Mouse (Mus musculus) myocyte (in vitro differentiated cells): Measurements from ENCODE around the gene Zc3hav1l. TPM values are rescaled to one million over a fixed set of nuclear protein-coding genes. Genes with fewer than 3 reads are reported as not detected.

ENCODE experiments used
- H3K27me3 ChIP-seq: one replicate; pipeline ENCODE4 v1.6.1; 2011; ENCODE audit not compliant: control insufficient read depth, insufficient read depth, insufficient read length
- H3K36me3 ChIP-seq: one replicate; pipeline ENCODE4 v1.6.1; 2011; ENCODE audit not compliant: control insufficient read depth, insufficient read depth
- H3K4me2 ChIP-seq: one replicate; pipeline ENCODE4 v1.6.1; 2011; ENCODE audit warnings: low read depth, control low read depth
- H3K4me3 ChIP-seq: one replicate; pipeline ENCODE4 v1.5.1; 2011; ENCODE audit warnings: mild to moderate bottlenecking, control low read depth, moderate library complexity
- H3K79me2 ChIP-seq: one replicate; pipeline ENCODE4 v1.6.1; 2011; ENCODE audit not compliant: control insufficient read depth, insufficient read depth
- H3ac ChIP-seq: one replicate; pipeline ENCODE4 v1.6.1; 2011; ENCODE audit not compliant: control insufficient read depth, insufficient read length
- CEBPB ChIP-seq: IDR thresholded peaks from 2 replicates; pipeline ENCODE4 v1.6.1; 2011; ENCODE audit warnings: mild to moderate bottlenecking, moderate library complexity; ENCODE audit not compliant: poor library complexity, insufficient read depth, severe bottlenecking
- E2F4 ChIP-seq: IDR thresholded peaks from one replicate; pipeline ENCODE4 v1.6.1; 2011; ENCODE audit warnings: mild to moderate bottlenecking, control low read depth, moderate library complexity; ENCODE audit not compliant: insufficient read depth
- MAX ChIP-seq: IDR thresholded peaks from one replicate; pipeline ENCODE4 v1.6.1; 2011; ENCODE audit warnings: low read depth, mild to moderate bottlenecking, control low read depth
- MYOD1 ChIP-seq, 3 experiments: IDR thresholded peaks; one replicate each; pipeline ENCODE4 v1.6.1; 2011; ENCODE audit warnings: control low read depth in 2 of 3, low read depth in 2 of 3, mild to moderate bottlenecking in 2 of 3, moderate library complexity in 1 of 3; ENCODE audit not compliant: insufficient read length in 2 of 3, control insufficient read depth in 1 of 3
- MYOG ChIP-seq, 3 experiments: IDR thresholded peaks; one replicate each; pipeline ENCODE4 v1.6.1; 2011; ENCODE audit warnings: control low read depth in 2 of 3, low read depth in 2 of 3, mild to moderate bottlenecking in 2 of 3; ENCODE audit not compliant: insufficient read length in 2 of 3, control insufficient read depth in 1 of 3, insufficient read depth in 1 of 3
- POLR2A ChIP-seq: IDR thresholded peaks from one replicate; pipeline ENCODE4 v1.6.1; 2011; ENCODE audit warnings: low read depth, mild to moderate bottlenecking, control low read depth, moderate library complexity; ENCODE audit not compliant: insufficient read length
- POLR2AphosphoS2 ChIP-seq: IDR thresholded peaks from one replicate; pipeline ENCODE4 v1.6.1; 2011; ENCODE audit warnings: low read depth, control low read depth; ENCODE audit not compliant: insufficient read length
- REST ChIP-seq: IDR thresholded peaks from one replicate; pipeline ENCODE4 v1.6.1; 2011; ENCODE audit warnings: mild to moderate bottlenecking, control low read depth, moderate library complexity; ENCODE audit not compliant: insufficient read depth, insufficient read length
- SRF ChIP-seq: IDR thresholded peaks from one replicate; pipeline ENCODE4 v1.6.1; 2011; ENCODE audit warnings: low read depth; ENCODE audit not compliant: control insufficient read depth, insufficient read length
- TCF12 ChIP-seq: IDR thresholded peaks from one replicate; pipeline ENCODE4 v1.6.1; 2011; ENCODE audit warnings: mild to moderate bottlenecking, control low read depth; ENCODE audit not compliant: poor library complexity, insufficient read depth, severe bottlenecking
- TCF3 ChIP-seq: IDR thresholded peaks from one replicate; pipeline ENCODE4 v1.6.1; 2011; ENCODE audit warnings: low read depth, control low read depth; ENCODE audit not compliant: insufficient read length
- USF1 ChIP-seq: IDR thresholded peaks from one replicate; pipeline ENCODE4 v1.6.1; 2011; ENCODE audit warnings: low read depth, mild to moderate bottlenecking, control low read depth, moderate library complexity
- polyA plus RNA-seq: library from polyadenylated mRNA; unstranded; fragments of >200 nt; fragmentation: generic; extraction: Trizol; gene quantifications from one replicate; pipeline ENCODE4 v1.2.1, GENCODE M21; 2012; ENCODE audit warnings: missing spikeins

Gene Zc3hav1l
- polyA plus RNA-seq = 0.92 TPM

DNA sequence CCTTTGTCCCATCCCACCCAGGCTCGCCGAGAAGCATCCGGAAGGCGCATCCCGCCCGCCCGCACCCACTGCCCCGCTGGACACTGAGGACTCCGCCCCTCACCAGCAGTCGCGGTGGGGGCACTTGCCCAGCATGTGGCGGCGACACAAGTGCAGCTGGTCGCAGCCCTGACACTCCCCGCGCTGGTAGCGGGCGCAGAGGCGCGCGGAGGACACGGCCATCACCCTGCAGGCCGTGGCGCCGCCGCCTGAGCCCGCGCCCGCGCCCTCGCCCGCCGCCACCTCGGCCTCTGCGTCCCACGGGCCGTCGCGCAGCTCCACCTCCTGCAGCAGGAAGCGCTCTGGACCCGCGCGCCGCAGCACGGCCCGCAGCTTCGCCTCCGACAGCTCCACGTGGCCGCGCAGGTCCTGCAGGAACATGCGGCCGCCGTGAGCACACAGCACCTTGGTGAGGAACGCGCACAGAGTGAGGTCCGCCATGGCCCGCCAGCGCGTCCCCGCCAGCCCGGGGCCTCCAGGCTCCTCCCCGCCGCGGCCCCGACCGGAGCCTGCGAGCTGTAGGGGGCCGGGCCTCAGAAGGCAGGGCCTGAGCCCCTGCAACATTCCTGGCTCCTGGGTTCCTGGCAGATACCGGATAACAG lies at the start of gene Zc3hav1l:
Gene Zc3hav1l (minus strand): TSS at position 499 of the 641 bp plus-strand sequence.
- peak within 1 kb of the TSS; percentile 76 for H3K4me2 ChIP-seq
- no peaks in the 10 kb centered on the region for H3K79me2 ChIP-seq
- TF ChIP-seq MAX (no peak), POLR2A (peak; percentile 91), USF1 (no peak), POLR2AphosphoS2 (peak; percentile 73), E2F4 (no peak), REST (no peak), MYOD1 (IDR thresholded peaks at IDR 0.05; ENCODE audit: control insufficient read depth in 1 of 3, insufficient read length in 2 of 3, low read depth in 2 of 3) (peak in 2 of 3 experiments; percentile 31 to 67), CEBPB (no peak), TCF12 (no peak), MYOG (IDR thresholded peaks at IDR 0.05; ENCODE audit: control insufficient read depth in 1 of 3, insufficient read depth in 1 of 3, insufficient read length in 2 of 3, low read depth in 2 of 3) (peak in 2 of 3 experiments; percentile 52 to 77), SRF (no peak), TCF3 (no peak)

DNA sequence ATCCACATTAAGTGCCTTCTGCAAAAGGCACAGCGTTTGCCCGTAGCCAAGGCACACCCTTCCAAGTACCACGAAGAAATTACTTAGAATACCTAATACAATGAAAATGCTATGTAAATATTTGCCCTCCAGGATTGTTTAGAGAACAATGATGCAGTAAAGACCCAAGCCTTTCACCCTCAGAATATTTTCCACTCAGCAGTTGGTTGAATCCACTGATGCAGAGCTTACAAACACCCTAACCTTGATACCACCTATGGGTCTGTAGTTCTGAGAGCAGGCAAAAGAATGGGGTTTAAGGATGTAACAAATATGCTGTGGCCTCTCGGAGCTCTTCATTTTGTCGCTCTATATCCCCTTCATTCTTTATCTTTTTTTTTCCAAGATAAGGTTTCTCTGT lies 48.8 kb upstream of the Zc3hav1l start:
- TF ChIP-seq CEBPB (no peak), MAX (no peak), E2F4 (no peak), MYOG (IDR thresholded peaks at IDR 0.05; ENCODE audit: control insufficient read depth in 1 of 3, insufficient read depth in 1 of 3, insufficient read length in 2 of 3, low read depth in 2 of 3) (no peak), MYOD1 (IDR thresholded peaks at IDR 0.05; ENCODE audit: control insufficient read depth in 1 of 3, insufficient read length in 2 of 3, low read depth in 2 of 3) (no peak), POLR2AphosphoS2 (no peak), USF1 (no peak), TCF3 (no peak), REST (no peak), TCF12 (no peak), POLR2A (no peak)
- no peak overlapping the region for H3K4me2 ChIP-seq
- H3K4me3 ChIP-seq = no peak overlapping the region

More for the DNA sequence above, at the start of gene Zc3hav1l:
- Histone ChIP-seq H3K36me3 (peaks cover 1% of the 10 kb centered on the region), H3K4me3 (peak within 1 kb of the TSS; percentile 35), H3K27me3 (no peaks in the 10 kb centered on the region), H3ac (peak within 1 kb of the TSS; percentile 60)

DNA sequence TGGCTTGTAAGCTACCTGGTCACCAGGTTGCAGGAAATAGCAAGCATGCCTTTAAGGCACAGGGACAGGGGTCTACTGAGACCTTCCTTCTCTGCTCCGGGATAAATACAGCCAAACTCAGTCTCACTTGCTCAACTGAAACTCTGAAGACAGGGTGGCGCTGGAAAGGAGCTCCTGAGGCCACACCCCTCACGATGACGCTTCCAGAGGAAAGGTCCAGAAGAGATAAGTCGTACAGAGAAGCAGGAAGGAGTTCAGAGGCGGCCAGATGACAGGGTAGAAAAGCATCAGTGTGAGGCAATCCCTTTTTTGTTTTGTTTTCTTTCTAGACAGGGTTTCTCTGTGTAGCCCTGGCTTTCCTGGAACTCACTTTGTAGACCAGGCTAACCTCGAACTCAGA lies 46.7 kb upstream of the Zc3hav1l start:
- no peak overlapping the region for H3ac ChIP-seq
- H3K79me2 ChIP-seq = peaks cover 93% of the 10 kb centered on the region
- no peak overlapping the region for H3K4me3 ChIP-seq
- H3K27me3 ChIP-seq = no peaks in the 10 kb centered on the region
- H3K4me2 ChIP-seq = no peak overlapping the region
- H3K36me3 ChIP-seq = peaks cover 17% of the 10 kb centered on the region
- TF ChIP-seq TCF12 = no peak
- no peak for TF ChIP-seq MYOG (IDR thresholded peaks at IDR 0.05; ENCODE audit: control insufficient read depth in 1 of 3, insufficient read depth in 1 of 3, insufficient read length in 2 of 3, low read depth in 2 of 3)
- no peak for TF ChIP-seq POLR2A
- no peak for TF ChIP-seq MYOD1 (IDR thresholded peaks at IDR 0.05; ENCODE audit: control insufficient read depth in 1 of 3, insufficient read length in 2 of 3, low read depth in 2 of 3)
- TF ChIP-seq CEBPB = no peak
- TF ChIP-seq MAX = no peak
- TF ChIP-seq SRF = no peak
- no peak for TF ChIP-seq REST
- TF ChIP-seq E2F4 = no peak
- TF ChIP-seq USF1 = no peak
- TF ChIP-seq POLR2AphosphoS2 = no peak

More for the DNA sequence above, 48.8 kb upstream of the Zc3hav1l start:
- H3K79me2 ChIP-seq = peaks cover 99% of the 10 kb centered on the region
- H3K36me3 ChIP-seq = peaks cover 22% of the 10 kb centered on the region
- H3K27me3 ChIP-seq = no peaks in the 10 kb centered on the region
- no peak overlapping the region for H3ac ChIP-seq

DNA sequence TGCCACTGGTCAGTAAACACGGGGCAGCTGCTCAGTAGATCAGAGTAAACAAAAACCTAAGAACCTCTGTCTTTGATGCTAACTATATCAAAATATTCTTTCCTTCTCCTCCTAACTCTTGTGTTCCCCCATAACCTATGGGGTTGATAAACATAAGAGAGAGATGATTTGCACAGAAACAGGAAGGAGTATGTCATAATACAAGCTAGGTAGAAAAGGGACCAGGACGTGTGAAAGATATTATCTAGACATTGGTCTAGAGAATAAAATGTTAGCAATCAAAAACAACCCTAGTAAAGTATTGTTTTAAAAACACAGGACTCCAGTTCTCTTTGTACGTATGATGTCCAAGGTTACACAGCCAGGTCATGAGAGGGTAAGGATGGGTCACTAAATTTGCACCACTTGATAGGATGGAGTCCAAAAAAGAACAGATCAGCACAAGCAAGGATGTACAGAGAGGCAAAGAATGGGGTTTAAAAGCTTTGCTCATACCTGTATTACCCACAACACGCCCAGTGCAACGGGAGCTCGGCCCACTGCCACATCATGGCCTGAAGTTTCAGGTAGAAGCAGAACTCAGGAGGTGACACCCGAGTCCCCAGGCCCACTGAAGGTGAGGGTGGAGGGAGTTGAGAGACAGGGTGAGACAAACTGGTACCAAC lies 45.1 kb upstream of the Zc3hav1l start:
- Histone ChIP-seq H3K36me3 (peaks cover 22% of the 10 kb centered on the region), H3K27me3 (no peaks in the 10 kb centered on the region), H3K4me2 (no peak overlapping the region), H3K4me3 (no peak overlapping the region), H3K79me2 (peaks cover 77% of the 10 kb centered on the region), H3ac (no peak overlapping the region)
- TF ChIP-seq MAX (no peak), POLR2AphosphoS2 (no peak), CEBPB (no peak), MYOG (IDR thresholded peaks at IDR 0.05; ENCODE audit: control insufficient read depth in 1 of 3, insufficient read depth in 1 of 3, insufficient read length in 2 of 3, low read depth in 2 of 3) (no peak), TCF3 (no peak), E2F4 (no peak), SRF (no peak), MYOD1 (IDR thresholded peaks at IDR 0.05; ENCODE audit: control insufficient read depth in 1 of 3, insufficient read length in 2 of 3, low read depth in 2 of 3) (no peak), TCF12 (no peak), USF1 (no peak), POLR2A (no peak), REST (no peak)
